ENCODE assay signal across 12 mouse cellular contexts in the genomic region with DNA sequence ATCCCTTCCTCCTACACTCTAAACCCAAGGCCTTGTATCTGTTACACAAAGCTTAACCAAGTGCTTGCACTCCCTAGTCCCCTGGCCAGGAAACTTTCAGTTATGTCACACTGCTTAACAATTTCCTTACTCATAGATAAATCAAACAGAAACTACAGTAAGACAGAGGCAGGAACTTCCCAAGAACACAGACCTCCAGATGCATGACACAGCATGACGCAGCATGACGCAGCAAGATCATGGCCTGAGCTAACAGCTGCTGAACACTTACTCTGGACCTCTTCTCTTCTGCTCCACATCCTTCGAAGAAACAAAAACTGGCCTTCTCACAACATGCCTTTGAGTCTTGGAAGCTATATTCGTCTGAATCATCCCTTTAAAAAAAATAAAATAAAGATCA. TPM values are rescaled to one million over a fixed set of nuclear protein-coding genes. Genes with fewer than 3 reads are reported as not detected.
DNase-seq lines count a peak whose midpoint lies in the region; ATAC-seq and TF ChIP-seq lines count a peak whose summit lies in the region.
"Had no signal": no experiment of that assay in that cellular context is flagged by ENCODE, and none has a peak within 500 bp of the region (broad histone marks: within the 10 kb centered on the region; RNA-seq: fewer than 3 reads in every experiment).

No protein-coding gene starts in this region.

- ATAC-seq in megakaryocyte, adult 5-6 weeks (ENCODE audit: poor library complexity, severe bottlenecking), result no peak
- ATAC-seq in G1E (ENCODE audit: extremely low read depth, insufficient number of reproducible peaks, low FRiP score, poor library complexity, severe bottlenecking), result peak; percentile 49; the same call in 1 of the 2 replicates
- ATAC-seq in erythroid progenitor cell, adult 5-6 weeks (replicated peaks; ENCODE audit: low FRiP score, poor library complexity, severe bottlenecking), result peak; percentile 91

- peaks cover 43% of the 10 kb centered on the region for H3K4me1 ChIP-seq in megakaryocyte, embryonic 14.5 days
- peaks cover 26% of the 10 kb centered on the region for H3K4me1 ChIP-seq in G1E (ENCODE audit: insufficient read depth, low read depth, low read length)

- peak overlapping the region; percentile 75 for H3K4me3 ChIP-seq in megakaryocyte, embryonic 14.5 days (replicated peaks)
- no peak overlapping the region for H3K4me3 ChIP-seq in G1E (ENCODE audit: low read depth, low read length)

- peaks cover 94% of the 10 kb centered on the region for H3K36me3 ChIP-seq in megakaryocyte, embryonic 14.5 days (replicated peaks; ENCODE audit: low read length)
- peaks cover 96% of the 10 kb centered on the region for H3K36me3 ChIP-seq in G1E (replicated peaks)

- no peak for TF ChIP-seq CTCF in G1E (IDR thresholded peaks at IDR 0.05; ENCODE audit: low read depth, low read length)

- DNase-seq in G1E (ENCODE audit: low spot score), result peak; percentile 6
- peak; percentile 78 to 84 for DNase-seq in spleen, postnatal 10 days (ENCODE audit: low spot score in 2 of 2)
- DNase-seq in layer of hippocampus, postnatal 36 days, result no peak
- no peak for DNase-seq in urinary bladder, adult 18-20 months (ENCODE audit: low spot score in 2 of 2)
- no peak for DNase-seq in urinary bladder, postnatal 4 days (ENCODE audit: low spot score in 2 of 2)
- DNase-seq: cerebellum, postnatal 25 days; heart, adult 18-20 months; kidney, adult 9 months had no signal

- H3K27me3 ChIP-seq in megakaryocyte, embryonic 14.5 days (replicated peaks), result no peaks in the 10 kb centered on the region
- no peaks in the 10 kb centered on the region for H3K27me3 ChIP-seq in G1E (ENCODE audit: insufficient read depth, low read length)
- H3K27me3 ChIP-seq: CH12.LX had no signal

- H3K9me3 ChIP-seq in megakaryocyte, embryonic 14.5 days, result peaks cover 14% of the 10 kb centered on the region
- H3K9me3 ChIP-seq in G1E (replicated peaks), result peaks cover 17% of the 10 kb centered on the region

RNA-seq across cellular contexts. Expression of a gene that starts 17.0 kb away (rescaled TPM):
- polyA plus RNA-seq in megakaryocyte, embryonic 14.5 days (2012; ENCODE audit: insufficient read depth, low replicate concordance), result 0.56 and 1.5 TPM in 2 replicates
- 2.5 and 2.6 TPM in 2 replicates for total RNA-seq in megakaryocyte, adult 5-6 weeks (2015)
- 1.1 and 1.8 TPM in 2 replicates for total RNA-seq in megakaryocyte, adult 5-6 weeks (2017)
- total RNA-seq in G1E (2014; fragmentation: Nextera tagmentation) (28.5 and 30.6 TPM in 2 replicates), G1E (2017) (4.5 and 5.6 TPM in 2 replicates)
- 7.3 and 7.5 TPM in 2 replicates for polyA plus RNA-seq in G1E (2012)
- total RNA-seq in erythroid progenitor cell, adult 5-6 weeks (2015; ENCODE audit: low replicate concordance), result 1.1 and 2.5 TPM in 2 replicates
- total RNA-seq in erythroid progenitor cell, adult 5-6 weeks (2017; ENCODE audit: low replicate concordance), result 0.64 and 1.1 TPM in 2 replicates
- 1 to 10 TPM; 4.3 to 4.9 TPM for total RNA-seq in layer of hippocampus, postnatal 36 days (2021)

RNA-seq across cellular contexts. Expression of a gene that starts 38.4 kb away (rescaled TPM):
- 3.3 and 6.1 TPM in 2 replicates for polyA plus RNA-seq in megakaryocyte, embryonic 14.5 days (2012; ENCODE audit: insufficient read depth, low replicate concordance)
- total RNA-seq in megakaryocyte, adult 5-6 weeks (2015), result 79.7 and 91.7 TPM in 2 replicates
- 74.0 and 79.3 TPM in 2 replicates for total RNA-seq in megakaryocyte, adult 5-6 weeks (2017)
- total RNA-seq in G1E (2014; fragmentation: Nextera tagmentation), result 210 and 217 TPM in 2 replicates
- 107 and 112 TPM in 2 replicates for total RNA-seq in G1E (2017)
- polyA plus RNA-seq in G1E (2012), result 44.0 and 45.8 TPM in 2 replicates
- 149 and 161 TPM in 2 replicates for total RNA-seq in erythroid progenitor cell, adult 5-6 weeks (2015; ENCODE audit: low replicate concordance)
- 166 and 185 TPM in 2 replicates for total RNA-seq in erythroid progenitor cell, adult 5-6 weeks (2017; ENCODE audit: low replicate concordance)
- total RNA-seq in layer of hippocampus, postnatal 36 days (2021), result 1 to 10 TPM; 2.8 to 3.2 TPM

Comparison
In these comparisons a context has a peak if more than half of its experiments do, and no peak if none do; other contexts are left out.
1. DNase-seq: peak in G1E (single experiment) and spleen, postnatal 10 days (2 of 2); none in layer of hippocampus, postnatal 36 days (0 of 2), urinary bladder, adult 18-20 months (0 of 2) and urinary bladder, postnatal 4 days (0 of 2).
2. RNA of a gene that starts 38.4 kb away (total RNA-seq): 107 to 217 TPM in G1E, 149 to 185 TPM in erythroid progenitor cell, adult 5-6 weeks and 74.0 to 91.7 TPM in megakaryocyte, adult 5-6 weeks; 2.8 to 3.2 TPM in layer of hippocampus, postnatal 36 days; every median in the first group is over 10 times any median in the second.